Mouse (Mus musculus) CD8-positive naive resting alpha-beta T cell, adult 2 months (primary cell): ENCODE measurements around the gene Snph.
A peak's percentile ranks its signal among the peaks of the same experiment; 100 is the strongest.

ENCODE experiments used
- DNase-seq, 2 experiments: peaks; one replicate each; pipeline ENCODE4 v3.0.0; 2022; ENCODE audit warnings: low read depth in 2 of 2, low spot score in 2 of 2

Gene Snph

DNA sequence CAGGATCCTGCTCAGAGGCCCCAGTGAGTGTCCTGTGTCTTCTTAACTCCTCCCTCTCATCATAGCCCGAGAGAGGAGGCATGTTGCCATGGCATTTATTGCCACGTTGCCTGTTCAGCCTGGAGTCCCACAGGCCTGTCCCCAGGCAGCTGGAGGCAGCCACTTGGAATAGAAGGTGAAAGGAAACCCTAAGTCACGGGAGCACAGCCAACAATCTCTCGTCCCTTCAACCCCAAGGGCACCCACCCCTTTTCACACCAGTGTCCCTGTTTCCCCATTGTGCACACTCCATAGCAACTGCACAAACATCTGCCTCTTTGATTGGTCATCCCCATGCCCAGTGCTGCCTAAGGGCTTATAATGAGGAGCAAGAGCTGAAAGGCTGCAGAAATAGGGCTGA lies 28.8 kb downstream of the Snph start:
- no peak for DNase-seq

DNA sequence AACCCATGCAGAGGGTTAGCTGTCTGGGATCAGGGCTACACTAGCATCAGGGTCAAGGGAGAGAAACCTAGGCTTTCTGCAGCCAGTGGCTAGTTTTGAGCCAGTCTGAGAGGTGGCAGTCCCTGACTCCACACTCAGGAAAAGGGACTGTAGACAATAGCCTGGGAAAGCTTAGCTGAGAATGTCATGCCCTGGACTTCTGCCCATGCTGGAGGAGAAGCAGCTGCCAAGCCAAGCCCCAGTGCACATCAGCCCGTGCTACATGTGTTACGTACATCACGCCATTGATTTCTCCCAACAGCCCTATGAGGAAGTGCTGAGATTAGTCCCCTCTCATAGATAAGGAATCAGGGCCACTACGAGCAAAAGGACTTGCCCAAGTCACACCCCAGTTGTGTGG lies 30.3 kb downstream of the Snph start:
- no peak for DNase-seq

DNA sequence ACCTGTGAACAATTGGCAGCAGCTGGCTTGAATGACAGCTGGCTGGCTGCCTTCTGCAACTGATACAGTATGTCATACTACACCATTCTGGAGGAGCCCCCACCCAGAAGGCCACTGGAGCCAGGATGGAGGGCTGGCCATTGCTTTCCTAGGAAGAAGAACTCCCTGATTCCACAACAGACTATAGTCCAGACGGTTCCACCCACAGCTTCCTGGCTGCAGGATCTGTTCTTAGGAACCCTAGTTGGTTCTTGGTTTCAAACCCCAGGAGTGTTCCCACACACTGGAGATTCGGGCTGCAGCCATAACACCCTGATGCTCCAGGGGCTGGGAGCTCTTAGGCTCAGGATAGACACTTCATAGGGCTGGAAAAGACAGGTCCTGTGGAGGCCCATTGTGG lies 34.3 kb downstream of the Snph start:
- DNase-seq: no peak

DNA sequence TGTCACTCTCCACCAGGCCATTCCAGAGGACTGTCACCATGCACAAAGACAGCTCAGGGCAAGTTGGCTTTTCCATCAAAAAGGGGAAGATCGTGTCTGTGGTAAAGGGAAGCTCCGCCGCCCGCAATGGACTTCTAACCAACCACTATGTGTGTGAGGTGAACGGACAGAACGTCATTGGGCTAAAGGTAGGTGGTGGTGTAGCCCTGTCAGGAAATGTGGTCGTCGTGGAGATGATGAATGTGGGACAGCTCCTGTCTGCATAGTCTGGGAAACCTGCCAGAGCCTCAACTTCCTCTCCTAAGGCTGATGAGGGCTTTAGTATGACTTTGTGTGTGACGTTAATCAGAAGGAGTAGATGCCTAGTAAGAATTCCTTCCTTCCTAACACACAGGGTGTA lies 45.1 kb downstream of the Snph start:
- no peak for DNase-seq

DNA sequence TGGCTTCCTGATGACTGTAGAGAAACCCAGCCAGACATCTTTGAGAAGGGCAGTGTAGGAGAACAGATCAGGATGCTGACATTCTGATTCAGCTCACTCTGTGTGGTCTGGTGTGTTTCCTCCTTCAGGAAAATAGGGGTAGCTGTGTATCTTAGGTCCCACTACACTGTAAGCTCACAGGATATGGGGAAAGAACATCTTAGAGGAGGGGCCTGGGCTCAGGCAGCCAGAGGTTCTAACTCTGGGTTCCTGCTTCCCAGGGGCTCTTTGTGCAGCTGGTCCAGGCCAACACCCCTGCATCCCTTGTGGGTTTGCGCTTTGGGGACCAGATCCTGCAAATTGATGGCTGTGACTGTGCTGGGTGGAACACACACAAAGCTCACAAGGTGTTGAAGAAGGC lies 45.6 kb downstream of the Snph start:
- no peak for DNase-seq

DNA sequence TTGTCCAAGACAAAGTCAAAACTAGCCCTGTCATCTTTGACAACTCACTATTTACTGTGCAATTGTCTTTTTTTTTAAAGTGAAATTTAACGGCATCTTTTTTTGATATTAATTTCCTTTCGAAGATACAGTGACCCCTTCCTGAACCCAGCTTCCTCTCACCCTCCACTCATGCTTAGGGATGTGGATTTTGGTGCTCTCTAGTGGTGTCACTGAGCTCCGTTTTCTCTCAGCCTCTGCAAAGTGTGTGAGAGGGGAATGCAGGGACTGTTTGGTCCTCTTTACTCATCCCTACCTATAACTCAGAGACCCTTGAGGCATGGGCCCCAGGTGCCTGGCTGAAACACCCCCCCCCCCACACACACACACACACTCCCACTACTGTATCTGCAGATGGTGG lies 46.5 kb downstream of the Snph start:
- DNase-seq: no peak

DNA sequence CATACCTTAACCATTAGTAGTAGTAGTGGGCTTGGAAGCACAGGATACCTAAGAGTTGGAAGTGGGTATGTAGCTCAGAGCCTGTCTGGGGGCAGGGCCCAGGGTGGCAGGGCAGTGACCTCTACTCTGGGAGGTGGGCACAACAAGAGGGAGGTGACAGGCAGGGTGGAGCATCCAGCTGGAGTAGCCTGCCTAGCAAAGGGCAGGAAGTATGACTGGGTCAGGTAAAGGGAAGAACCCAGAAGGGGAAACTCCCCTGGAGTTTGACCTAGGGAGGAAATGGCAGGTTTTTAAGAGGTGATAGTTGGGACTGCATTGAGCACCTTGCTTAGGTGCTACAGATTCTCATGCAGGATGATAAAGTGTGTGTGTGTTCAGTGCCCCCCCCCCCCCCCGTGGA lies 51.4 kb downstream of the Snph start:
- no peak for DNase-seq

DNA sequence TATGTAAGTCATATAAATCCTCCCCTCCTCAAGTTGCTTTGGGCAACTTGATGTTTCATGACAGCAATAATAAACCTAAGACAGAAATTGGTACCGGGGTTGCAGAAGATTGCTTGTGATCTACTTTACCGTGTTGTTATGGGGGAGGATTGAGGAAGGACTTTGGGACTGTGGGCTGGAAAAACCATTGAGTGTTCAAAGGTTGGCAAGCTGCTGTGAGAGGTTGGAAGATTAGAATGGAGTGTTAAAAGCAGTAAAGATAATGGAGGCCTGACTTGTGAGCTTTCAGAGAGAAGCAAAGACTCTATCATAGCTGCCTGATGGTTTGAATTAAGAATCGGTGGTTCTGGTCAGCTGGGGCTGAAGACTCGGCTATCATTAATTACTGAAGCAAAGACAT lies 53.2 kb downstream of the Snph start:
- no peak for DNase-seq

DNA sequence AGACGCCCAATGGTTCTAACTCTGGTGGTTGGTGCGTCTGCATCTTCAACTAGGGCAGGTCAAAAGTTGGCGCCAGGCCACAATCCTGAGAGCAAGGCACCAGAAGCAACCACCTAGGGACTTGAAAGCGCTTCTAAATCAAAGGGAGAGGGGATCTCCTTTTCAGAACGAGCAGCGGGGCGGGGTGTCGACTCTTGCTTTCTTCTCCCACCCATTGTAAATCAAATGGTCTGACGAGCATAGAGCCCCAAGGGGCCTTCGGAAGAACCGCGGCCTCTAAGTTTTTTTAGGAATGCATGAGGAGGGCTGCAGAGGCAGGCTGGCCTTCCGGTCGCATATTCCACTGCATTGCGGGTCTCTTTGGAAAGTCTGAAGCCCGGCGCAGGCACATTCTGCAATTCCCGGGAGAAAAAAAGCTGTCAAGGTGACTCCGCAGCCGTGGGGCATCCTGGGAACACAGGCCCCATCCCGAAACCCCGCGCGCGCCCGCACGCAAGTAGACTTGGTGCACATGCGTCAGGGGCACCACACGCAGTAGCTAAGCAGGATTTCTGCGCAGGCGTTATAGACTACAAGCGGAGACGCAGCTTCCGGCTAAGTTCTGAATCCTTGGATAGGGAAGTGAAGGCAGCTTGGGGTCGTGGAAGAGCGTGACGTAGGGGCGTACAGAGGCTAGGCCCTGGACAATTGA lies 56.5 kb downstream of the Snph start:
- peak; percentile 44 to 57 for DNase-seq

DNA sequence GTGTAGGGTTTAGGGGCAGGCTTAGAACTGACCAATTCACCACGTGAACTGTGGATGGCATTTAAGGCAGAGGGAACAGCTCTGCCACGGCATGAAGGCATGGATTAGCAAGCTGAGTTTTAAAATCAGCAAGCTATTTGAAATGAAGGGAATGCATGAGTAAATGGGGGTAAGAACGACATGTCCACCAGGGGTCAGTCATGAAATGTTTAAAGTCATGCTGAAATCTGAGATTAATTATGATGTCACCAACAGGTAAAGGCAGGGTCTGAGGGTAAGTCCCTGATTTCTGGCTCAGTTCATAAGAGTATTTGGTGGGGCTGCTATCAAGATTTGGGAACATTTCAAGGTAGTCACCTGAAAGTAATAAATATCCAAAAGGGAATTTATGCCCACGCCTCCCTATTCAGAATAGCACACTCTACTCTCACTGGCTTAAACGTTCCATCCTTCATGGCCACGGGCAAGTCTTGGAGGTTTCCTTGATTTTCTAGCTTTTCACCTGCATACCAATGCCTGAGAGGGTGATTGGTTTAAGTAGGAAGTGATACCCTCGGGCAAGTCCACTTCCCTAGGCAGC lies 57.2 kb downstream of the Snph start:
- DNase-seq: peak in 1 of 2 experiments; percentile 12

DNA sequence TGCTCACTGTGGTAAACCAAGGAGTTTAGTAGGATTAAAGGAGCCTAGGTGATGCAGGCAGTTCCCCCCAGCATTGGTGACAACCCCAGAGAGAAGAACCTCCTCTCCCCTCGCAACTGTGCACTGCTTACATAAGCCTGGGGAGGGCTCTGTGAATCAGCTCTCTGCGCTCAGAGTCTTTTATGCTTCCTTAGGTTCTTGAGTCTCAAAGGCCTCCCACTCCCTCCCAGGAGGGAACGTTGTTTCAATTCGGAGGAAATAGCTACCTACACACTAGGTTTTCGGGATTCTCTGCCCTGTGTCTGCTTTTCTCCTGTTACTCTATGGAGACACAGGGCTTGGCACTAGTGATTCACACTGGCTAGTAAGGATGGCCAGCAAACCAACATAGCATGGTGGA lies 57.8 kb downstream of the Snph start:
- DNase-seq: no peak

DNA sequence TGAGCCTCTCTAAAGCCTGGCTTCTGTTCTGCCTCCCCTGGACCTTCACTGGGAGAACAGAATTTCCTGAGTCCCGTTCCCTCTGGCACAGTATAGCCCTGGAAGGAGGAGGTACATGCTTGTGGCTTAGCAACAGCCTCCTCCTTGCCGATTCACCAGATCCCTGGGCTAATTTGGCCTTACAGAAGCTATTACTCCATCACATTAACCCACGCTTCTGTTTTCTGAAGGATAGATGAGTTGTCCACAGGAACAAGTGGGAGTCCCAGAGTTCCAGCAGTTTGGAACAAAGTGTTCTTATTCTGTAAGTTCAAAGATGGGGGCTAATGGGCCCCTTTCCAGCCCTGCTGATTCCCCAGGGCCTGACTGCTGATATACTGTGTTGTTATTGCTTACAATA lies 58.7 kb downstream of the Snph start:
- DNase-seq: no peak

DNA sequence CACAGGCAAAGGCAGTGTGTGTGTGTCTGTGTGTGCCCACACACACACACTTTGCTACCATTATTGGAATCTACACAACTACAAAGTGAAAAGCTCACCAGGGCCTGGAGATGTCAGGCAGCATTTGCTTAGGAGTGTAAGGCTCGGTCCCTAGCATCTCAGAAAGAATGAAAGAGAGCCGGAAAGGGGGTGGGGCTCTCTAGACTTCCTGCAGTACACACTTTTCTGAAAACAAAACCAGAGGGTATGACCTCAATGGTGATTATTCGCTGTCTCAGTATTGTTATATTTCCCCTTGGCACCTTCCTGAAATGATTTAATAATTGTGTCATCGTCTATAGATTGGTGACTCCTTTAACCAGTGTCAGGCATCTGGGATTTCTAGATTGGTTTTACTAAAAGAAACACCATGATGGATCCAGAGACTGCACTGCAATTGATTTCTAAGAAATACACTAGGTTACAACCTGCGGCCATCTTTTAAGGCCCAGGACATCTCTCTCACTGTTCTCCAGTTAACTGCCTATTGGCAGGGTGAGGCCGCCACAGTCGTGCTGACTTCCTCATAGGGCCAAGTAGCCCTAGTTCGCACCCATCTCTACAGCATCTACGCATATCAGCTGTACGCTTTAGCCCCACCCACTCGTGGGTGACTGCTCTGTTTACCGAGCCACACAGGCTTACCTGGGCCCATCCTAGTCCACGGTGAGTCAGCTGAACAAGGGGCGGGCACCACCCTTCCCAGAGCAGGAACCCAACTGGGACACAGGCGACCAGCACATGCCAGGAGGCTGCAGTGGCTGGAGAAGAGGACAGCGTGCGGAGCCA lies 60.3 kb downstream of the Snph start, which contains the start of gene Sdcbp2:
Gene Sdcbp2, plus strand, starts transcription at position 750 of the 828 bp plus-strand sequence.
- DNase-seq: no peak

DNA sequence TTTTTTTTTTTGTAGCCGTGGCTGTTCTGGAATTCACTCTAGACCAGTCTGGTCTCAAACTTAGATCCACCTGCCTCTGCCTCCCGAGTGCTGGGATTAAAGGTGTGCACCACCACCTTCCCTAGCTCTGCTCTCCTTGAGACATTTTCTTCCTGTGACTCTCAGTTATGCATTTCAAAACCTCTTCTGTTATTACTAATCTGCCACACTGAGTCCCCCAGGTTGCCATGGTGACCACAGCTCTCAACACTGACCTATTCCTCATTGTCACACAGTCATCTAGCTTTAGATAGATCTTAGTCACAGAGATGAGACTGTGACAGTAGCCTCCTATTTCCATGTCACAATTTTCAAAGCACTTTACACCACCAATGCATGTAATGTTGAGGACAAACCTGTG lies 62.9 kb downstream of the Snph start:
- no peak for DNase-seq

DNA sequence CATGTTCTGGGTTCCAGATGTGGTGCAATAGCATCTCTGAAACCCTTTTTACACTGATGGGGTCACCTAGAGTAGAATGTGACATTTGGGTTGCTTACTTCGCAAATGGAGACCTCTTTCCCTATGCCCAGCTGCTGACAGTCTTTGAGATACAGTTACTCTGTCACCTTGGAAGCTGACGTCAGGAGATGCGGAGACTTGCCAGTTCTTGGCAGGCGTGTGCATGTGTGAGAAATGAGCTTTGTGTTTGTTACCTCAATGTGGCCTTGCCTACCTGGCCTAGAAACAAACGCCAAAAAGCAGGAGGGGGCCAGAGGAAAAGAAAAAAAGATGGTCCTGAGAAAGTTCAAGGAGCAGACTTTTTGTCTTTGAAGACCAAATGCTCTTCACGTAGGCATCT lies 65.5 kb downstream of the Snph start:
- DNase-seq: no peak

DNA sequence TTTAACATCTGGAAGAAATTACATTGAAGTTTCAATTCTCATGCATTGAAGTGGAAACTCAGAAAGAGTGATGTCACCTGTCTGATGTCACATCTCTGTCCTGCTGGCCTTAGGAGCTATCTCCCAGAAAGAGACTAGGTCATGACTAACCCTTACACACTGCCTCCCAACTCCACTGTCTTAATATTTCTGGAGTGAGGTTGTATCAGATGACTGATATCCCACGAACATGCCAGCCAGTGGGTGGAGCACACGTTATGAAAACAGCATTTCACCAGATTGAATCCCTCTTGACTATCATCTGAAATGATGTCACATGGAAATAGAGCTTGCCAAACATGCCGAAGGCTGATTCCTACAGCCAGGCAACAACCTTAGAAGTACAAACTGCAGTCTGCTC lies 67.4 kb downstream of the Snph start:
- no peak for DNase-seq

DNA sequence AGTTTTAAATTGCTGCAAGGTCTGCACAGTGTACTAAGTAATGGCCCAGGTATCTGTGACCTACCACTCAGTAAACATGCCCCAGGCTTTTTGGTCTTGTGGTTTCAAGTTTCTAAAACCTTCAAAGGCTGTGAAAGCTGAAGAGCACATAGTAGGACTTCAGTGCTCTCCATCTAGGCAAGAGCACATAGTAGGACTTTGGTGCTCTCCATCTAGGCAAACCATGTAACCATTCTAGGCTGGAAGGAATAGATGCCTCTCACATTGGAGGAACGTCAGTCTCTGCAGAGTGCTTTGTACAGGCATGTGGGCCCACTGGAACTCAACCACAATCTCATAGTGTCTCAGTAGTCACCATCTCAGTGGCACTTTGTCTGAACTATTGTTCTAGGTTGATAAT lies 68.4 kb downstream of the Snph start:
- DNase-seq: no peak

DNA sequence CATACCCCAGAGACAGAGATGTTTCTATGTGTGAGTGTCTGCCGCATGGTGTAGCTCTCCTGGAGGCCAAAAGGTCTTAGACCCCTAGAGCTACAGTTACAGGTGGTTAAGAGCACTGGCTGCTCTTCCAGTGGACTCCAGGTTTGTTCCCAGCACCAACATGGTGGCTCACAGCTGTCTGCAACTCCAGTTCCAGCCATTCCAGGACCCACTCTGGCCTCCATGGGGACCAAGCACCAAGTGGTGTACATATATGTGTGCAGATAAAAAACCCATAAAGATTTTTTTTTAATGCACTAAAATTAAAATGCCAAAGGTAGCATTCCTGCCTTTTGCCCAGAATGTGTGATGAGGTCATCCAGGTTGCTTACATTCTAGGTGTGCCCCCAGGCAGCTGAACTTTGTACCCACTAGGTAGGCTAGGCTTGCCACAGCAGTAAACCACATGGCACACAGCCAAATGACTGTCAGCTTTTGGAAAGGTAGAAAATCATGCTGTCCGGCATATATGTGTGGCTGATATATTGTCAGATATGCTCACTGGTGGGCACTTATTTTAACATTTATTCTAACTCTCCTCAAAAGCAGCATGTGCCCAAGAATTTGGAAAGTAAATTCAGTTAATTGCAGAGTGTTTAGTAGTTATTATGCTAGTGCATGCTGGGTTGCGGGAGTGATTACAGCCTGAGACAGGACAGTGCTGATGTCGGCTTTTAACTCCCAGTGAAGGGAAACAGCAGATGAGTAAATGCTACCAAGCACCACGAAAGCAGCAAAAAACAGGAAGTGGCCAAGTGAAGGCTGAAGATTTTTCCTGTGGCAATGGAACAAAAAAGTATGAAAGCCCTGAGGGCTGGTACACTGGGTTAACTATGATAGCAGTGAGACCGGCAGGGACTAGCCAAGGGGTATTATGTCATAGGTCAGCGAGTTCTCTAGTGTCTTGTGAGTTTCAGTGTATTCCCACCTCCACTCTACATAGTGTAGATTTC lies 69.2 kb downstream of the Snph start:
- DNase-seq: peak in 1 of 2 experiments; percentile 15

DNA sequence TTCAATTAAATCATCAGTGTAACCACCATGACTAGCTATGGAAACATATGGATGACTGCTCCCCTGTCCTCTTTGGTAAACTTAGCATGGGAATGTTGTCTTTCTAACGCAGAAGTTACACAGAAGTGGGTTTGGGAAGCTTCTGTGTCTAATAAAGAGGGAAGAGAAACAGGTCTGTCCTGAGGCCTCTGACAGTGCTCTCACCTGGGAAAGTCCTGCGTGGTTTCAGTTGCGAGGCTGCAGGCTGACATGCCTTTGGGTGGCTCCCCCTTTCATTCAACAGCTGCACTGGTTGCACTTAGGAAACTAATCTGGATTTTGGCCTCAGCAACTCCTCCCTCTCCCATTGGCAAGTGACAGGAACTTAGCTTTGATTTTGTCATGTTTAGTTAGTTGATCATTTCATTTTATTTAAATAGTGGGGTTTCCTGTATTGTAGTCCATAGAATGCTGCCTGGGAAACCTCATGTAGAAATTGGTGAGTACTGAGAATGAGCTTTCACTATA lies 82.7 kb downstream of the Snph start:
- DNase-seq: no peak

DNA sequence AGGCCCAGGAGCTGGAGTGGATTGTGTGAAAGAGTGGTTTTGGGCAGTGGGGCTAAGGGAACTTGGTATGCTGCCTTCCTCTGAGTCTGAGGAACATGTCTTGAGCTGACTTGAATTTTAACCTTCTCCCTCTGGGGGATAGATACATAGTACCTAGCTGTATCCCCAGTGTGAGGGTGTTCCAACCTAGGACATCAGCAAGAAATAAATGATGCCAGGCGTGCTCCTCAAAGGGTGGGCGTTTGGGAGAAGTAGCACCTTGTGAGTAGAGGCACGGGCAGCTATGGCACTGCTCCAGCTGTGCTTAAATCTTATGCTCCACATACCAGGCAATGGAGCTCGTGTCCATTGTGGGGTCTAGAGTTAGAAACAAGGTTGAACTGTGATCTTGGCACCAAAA lies 85.8 kb downstream of the Snph start:
- DNase-seq: no peak

DNA sequence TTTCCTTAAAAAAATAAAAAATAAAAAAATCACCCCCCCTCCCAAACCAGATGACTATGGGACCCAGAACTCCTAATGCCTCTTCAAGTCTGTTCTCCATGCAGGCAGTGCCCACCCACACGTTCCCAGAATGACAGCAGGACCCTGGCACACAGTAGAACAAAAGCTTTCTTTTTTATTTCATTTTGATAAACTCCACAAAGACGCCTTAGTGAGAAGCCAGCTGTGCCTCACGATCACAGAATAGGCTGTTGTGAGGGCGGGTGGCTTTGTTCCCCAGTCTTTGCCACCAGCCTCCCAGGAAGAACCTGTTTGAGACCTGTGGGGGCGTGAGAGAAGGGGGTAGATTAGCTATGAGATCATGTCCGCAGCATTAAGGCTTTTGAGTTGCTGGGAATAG lies 87.7 kb downstream of the Snph start:
- DNase-seq: no peak
